In genomic region chr14:79508662-79509305, GRCm38 (mm10) we compare ENCODE assay signal across 19 mouse cellular contexts. TPM values are rescaled to one million over a fixed set of nuclear protein-coding genes. Genes with fewer than 3 reads are reported as not detected.
DNase-seq lines count a peak whose midpoint lies in the region; ATAC-seq and TF ChIP-seq lines count a peak whose summit lies in the region.
"Had no signal": no experiment of that assay in that cellular context is flagged by ENCODE, and none has a peak within 500 bp of the region (broad histone marks: within the 10 kb centered on the region; RNA-seq: fewer than 3 reads in every experiment).

No protein-coding gene starts in this region.

- H3K4me2 ChIP-seq in intestine, postnatal 0 days (replicated peaks; ENCODE audit: low read depth), result no peak overlapping the region
- H3K4me2 ChIP-seq in liver, embryonic 13.5 days, result no peak overlapping the region
- H3K4me2 ChIP-seq in stomach, postnatal 0 days (replicated peaks; ENCODE audit: low read depth), result no peak overlapping the region
- H3K4me2 ChIP-seq: hindbrain, embryonic 12.5 days; lung, embryonic 15.5 days had no signal

- peaks cover 27% of the 10 kb centered on the region for H3K4me1 ChIP-seq in liver, adult 2 months (ENCODE audit: control insufficient read depth, insufficient read depth, low read length)
- H3K4me1 ChIP-seq in intestine, postnatal 0 days (replicated peaks; ENCODE audit: control insufficient read depth, insufficient read depth, low read length), result 0 out of 2 replicates have a peak, but pooled peaks cover 6% of the 10 kb centered on the region
- H3K4me1 ChIP-seq in liver, embryonic 13.5 days (replicated peaks), result peaks cover 74% of the 10 kb centered on the region
- peaks cover 6% of the 10 kb centered on the region; the same call in 1 of the 2 replicates for H3K4me1 ChIP-seq in stomach, postnatal 0 days (replicated peaks; ENCODE audit: control insufficient read depth, insufficient read depth)
- H3K4me1 ChIP-seq: hindbrain, embryonic 12.5 days had no signal

- no peaks in the 10 kb centered on the region for H3K36me3 ChIP-seq in liver, adult 2 months (ENCODE audit: control insufficient read depth, insufficient read depth, low read length)
- no peaks in the 10 kb centered on the region for H3K36me3 ChIP-seq in intestine, postnatal 0 days (ENCODE audit: control insufficient read depth, insufficient read depth)
- H3K36me3 ChIP-seq in liver, embryonic 13.5 days, result no peaks in the 10 kb centered on the region
- H3K36me3 ChIP-seq in stomach, postnatal 0 days (ENCODE audit: control insufficient read depth, insufficient read depth, low read length), result no peaks in the 10 kb centered on the region
- H3K36me3 ChIP-seq: heart, embryonic 10.5 days; hindbrain, embryonic 12.5 days; lung, embryonic 15.5 days had no signal

- H3K27me3 ChIP-seq in liver, adult 2 months (ENCODE audit: control insufficient read depth, insufficient read depth, low read length), result no peaks in the 10 kb centered on the region
- no peaks in the 10 kb centered on the region for H3K27me3 ChIP-seq in intestine, postnatal 0 days (replicated peaks; ENCODE audit: control insufficient read depth, insufficient read depth, low read length)
- H3K27me3 ChIP-seq in liver, embryonic 13.5 days, result no peaks in the 10 kb centered on the region
- H3K27me3 ChIP-seq in stomach, postnatal 0 days (ENCODE audit: control insufficient read depth, insufficient read depth, low read length), result no peaks in the 10 kb centered on the region
- H3K27me3 ChIP-seq: hindbrain, embryonic 12.5 days; lung, embryonic 15.5 days had no signal

- TF ChIP-seq EP300 in stomach, postnatal 0 days (optimal IDR thresholded peaks at IDR 0.05), result no peak

- no peak for TF ChIP-seq POLR2A in liver, adult 2 months (IDR thresholded peaks at IDR 0.05; ENCODE audit: extremely low read depth, insufficient read depth, low read length)

- TF ChIP-seq CTCF in liver, adult 2 months (IDR thresholded peaks at IDR 0.05; ENCODE audit: low read depth, low read length), result no peak
- TF ChIP-seq CTCF in intestine, postnatal 0 days (IDR thresholded peaks at IDR 0.05; ENCODE audit: low read depth), result no peak
- TF ChIP-seq CTCF in stomach, postnatal 0 days (IDR thresholded peaks at IDR 0.05; ENCODE audit: low read depth), result no peak

- no peaks in the 10 kb centered on the region for H3K9me3 ChIP-seq in intestine, postnatal 0 days (ENCODE audit: control insufficient read depth)
- H3K9me3 ChIP-seq in liver, embryonic 13.5 days (replicated peaks), result no peaks in the 10 kb centered on the region
- no peaks in the 10 kb centered on the region for H3K9me3 ChIP-seq in stomach, postnatal 0 days (ENCODE audit: control insufficient read depth, low read length)
- H3K9me3 ChIP-seq: heart, embryonic 10.5 days; hindbrain, embryonic 12.5 days; lung, embryonic 15.5 days had no signal

- no peak overlapping the region; the same call in 1 of the 2 replicates for H3K4me3 ChIP-seq in liver, adult 2 months (ENCODE audit: insufficient read depth, low read depth, low read length)
- no peak overlapping the region for H3K4me3 ChIP-seq in intestine, postnatal 0 days (ENCODE audit: low read depth, low read length)
- H3K4me3 ChIP-seq in liver, embryonic 13.5 days (replicated peaks), result no peak overlapping the region
- no peak overlapping the region for H3K4me3 ChIP-seq in stomach, postnatal 0 days (ENCODE audit: low read depth, low read length)
- H3K4me3 ChIP-seq: heart, embryonic 10.5 days; hindbrain, embryonic 12.5 days; lung, embryonic 15.5 days had no signal

- H3K9ac ChIP-seq in liver, adult 2 months (ENCODE audit: low read depth, low read length), result no peak overlapping the region
- no peak overlapping the region for H3K9ac ChIP-seq in intestine, postnatal 0 days (ENCODE audit: low read depth, low read length)
- peak overlapping the region; percentile 40 for H3K9ac ChIP-seq in liver, embryonic 13.5 days
- H3K9ac ChIP-seq in stomach, postnatal 0 days (ENCODE audit: low read length), result no peak overlapping the region
- H3K9ac ChIP-seq: hindbrain, embryonic 12.5 days; lung, embryonic 15.5 days had no signal

- ATAC-seq in intestine, postnatal 0 days, result peak; percentile 23; the same call in 1 of the 2 replicates
- ATAC-seq in liver, embryonic 13.5 days (ENCODE audit: low read depth), result no peak
- no peak for ATAC-seq in stomach, postnatal 0 days (ENCODE audit: low FRiP score, low TSS enrichment)
- ATAC-seq: activated CD4-positive, CD25-positive, alpha-beta regulatory T cell, adult 4 months; forebrain, embryonic 16.5 days had no signal

- H3K79me2 ChIP-seq in liver, adult 2 months (ENCODE audit: control insufficient read depth, insufficient read depth, low read length), result peaks cover 43% of the 10 kb centered on the region

- H3K27ac ChIP-seq in liver, adult 2 months (replicated peaks; ENCODE audit: insufficient read depth, low read depth, low read length), result peak overlapping the region; percentile 55
- H3K27ac ChIP-seq in intestine, postnatal 0 days (ENCODE audit: low read depth, low read length), result peak overlapping the region; percentile 62
- H3K27ac ChIP-seq in liver, embryonic 13.5 days, result peak overlapping the region; percentile 73
- peak overlapping the region; percentile 59 for H3K27ac ChIP-seq in stomach, postnatal 0 days (replicated peaks)
- H3K27ac ChIP-seq: heart, embryonic 10.5 days; hindbrain, embryonic 12.5 days; lung, embryonic 15.5 days had no signal

- peak; percentile 87 for DNase-seq in liver, adult 2 months (ENCODE audit: extremely low read depth, low read depth, low spot score)
- no peak for DNase-seq in liver
- DNase-seq in liver, embryonic 13.5 days, result no peak
- no peak for DNase-seq in stomach, postnatal 0 days (ENCODE audit: low spot score)
- no peak for DNase-seq in cerebellum, adult 9-11 months
- no peak for DNase-seq in thymus, postnatal 36 days
- DNase-seq: adrenal gland, postnatal 25 days; cerebellum, adult 9-10 months; kidney, adult 8-10 months; kidney, postnatal 14 days; layer of hippocampus, postnatal 36 days; lung, postnatal 36 days; thymus, adult 2 months had no signal

- 15% methylated on average over 9 of the region's 9 CpGs for WGBS in liver, adult 2 months
- WGBS in intestine, postnatal 0 days, result 60% methylated on average over 9 of the region's 9 CpGs
- 60% methylated on average over 9 of the region's 9 CpGs for WGBS in liver, embryonic 13.5 days (ENCODE audit: insufficient replicate concordance)
- WGBS in stomach, postnatal 0 days, result 64% methylated on average over 9 of the region's 9 CpGs

RNA-seq across cellular contexts. Expression of gene Wbp4, which starts 27.5 kb away (rescaled TPM):
- 6.1 and 7.7 TPM in 2 replicates for total RNA-seq in liver, adult 2 months (2014; rRNA removed)
- 2.1 and 2.5 TPM in 2 replicates for polyA plus RNA-seq in liver, adult 2 months (2012; rRNA removed)
- polyA plus RNA-seq in intestine, postnatal 0 days (2015; fragmentation: Nextera tagmentation; extraction: Ambion mirVana), result 29.8 and 31.0 TPM in 2 replicates
- 17.6 and 20.6 TPM in 2 replicates for polyA plus RNA-seq in liver, embryonic 13.5 days (2015; fragmentation: Nextera tagmentation; extraction: Ambion mirVana)
- polyA plus RNA-seq in stomach, postnatal 0 days (2015; fragmentation: Nextera tagmentation; extraction: Ambion mirVana), result 28.8 and 31.0 TPM in 2 replicates

RNA-seq across cellular contexts. Expression of gene Elf1, which starts 27.8 kb away (rescaled TPM):
- 13.8 and 15.9 TPM in 2 replicates for total RNA-seq in liver, adult 2 months (2014; rRNA removed)
- 5.1 and 6.4 TPM in 2 replicates for polyA plus RNA-seq in liver, adult 2 months (2012; rRNA removed)
- 19.2 and 20.0 TPM in 2 replicates for polyA plus RNA-seq in intestine, postnatal 0 days (2015; fragmentation: Nextera tagmentation; extraction: Ambion mirVana)
- 11.9 and 13.8 TPM in 2 replicates for polyA plus RNA-seq in liver, embryonic 13.5 days (2015; fragmentation: Nextera tagmentation; extraction: Ambion mirVana)
- polyA plus RNA-seq in stomach, postnatal 0 days (2015; fragmentation: Nextera tagmentation; extraction: Ambion mirVana), result 18.7 and 19.3 TPM in 2 replicates

RNA-seq across cellular contexts. Expression of gene Kbtbd6, which starts 57.1 kb away (rescaled TPM):
- total RNA-seq in liver, adult 2 months (2014; rRNA removed), result 0.13 and 0.18 TPM in 2 replicates
- not detected in 2 replicates for polyA plus RNA-seq in liver, adult 2 months (2012; rRNA removed)
- polyA plus RNA-seq in intestine, postnatal 0 days (2015; fragmentation: Nextera tagmentation; extraction: Ambion mirVana), result 0.92 and 0.98 TPM in 2 replicates
- polyA plus RNA-seq in liver, embryonic 13.5 days (2015; fragmentation: Nextera tagmentation; extraction: Ambion mirVana), result 2.6 and 3.0 TPM in 2 replicates
- 0.57 and 0.98 TPM in 2 replicates for polyA plus RNA-seq in stomach, postnatal 0 days (2015; fragmentation: Nextera tagmentation; extraction: Ambion mirVana)
